Mouse (Mus musculus): ENCODE measurements around the gene Scgb1a1. TPM values are rescaled to one million over a fixed set of nuclear protein-coding genes. Genes with fewer than 3 reads are reported as not detected.
A peak's percentile ranks its signal among the peaks of the same experiment; 100 is the strongest.
"Not testable (repeated sequence)": the region's sequence is repeated elsewhere in the genome, so short reads cannot be mapped to it uniquely, and the experiment has no call there.

The Scgb1a1 gene
- total RNA-seq, 2 experiments from 2014 or later, result not detected

GRCm38 (mm10) chr19:9100297-9101061 is 12.7 kb upstream of the Scgb1a1 start:
- DNase-seq (ENCODE audit: low spot score in 2 of 2), result no peak

- DNase-seq (ENCODE audit: low spot score in 2 of 2), result no peak
These were observed 12.0 kb upstream of the Scgb1a1 start for GRCm38 (mm10) chr19:9099751-9100150.

GRCm38 (mm10) chr19:9097441-9097840 is 9.7 kb upstream of the Scgb1a1 start:
- DNase-seq (ENCODE audit: low spot score in 2 of 2), result no peak

GRCm38 (mm10) chr19:9095111-9095510 is 7.4 kb upstream of the Scgb1a1 start:
- DNase-seq (ENCODE audit: low spot score in 2 of 2), result no peak

GRCm38 (mm10) chr19:9090709-9091108 is 3.0 kb upstream of the Scgb1a1 start:
- DNase-seq (ENCODE audit: low spot score in 2 of 2), result no peak

- DNase-seq (ENCODE audit: low spot score in 2 of 2), result no peak
These were observed 2.4 kb upstream of the Scgb1a1 start for GRCm38 (mm10) chr19:9090191-9090590.

GRCm38 (mm10) chr19:9083892-9084291 is 3.9 kb downstream of the Scgb1a1 start:
- not testable (repeated sequence) for DNase-seq (ENCODE audit: low spot score in 2 of 2)

- DNase-seq (ENCODE audit: low spot score in 2 of 2), result no peak
These were observed 4.8 kb downstream of the Scgb1a1 start for GRCm38 (mm10) chr19:9083010-9083355.

- peak; percentile 70 to 78 for DNase-seq (ENCODE audit: low spot score in 2 of 2)
These were observed 5.4 kb downstream of the Scgb1a1 start for GRCm38 (mm10) chr19:9082191-9083009.

GRCm38 (mm10) chr19:9081311-9082190 is 6.2 kb downstream of the Scgb1a1 start:
- DNase-seq (ENCODE audit: low spot score in 2 of 2), result no peak

- DNase-seq (ENCODE audit: low spot score in 2 of 2), result no peak
These were observed 7.8 kb downstream of the Scgb1a1 start for GRCm38 (mm10) chr19:9079916-9080315.

- no peak for DNase-seq (ENCODE audit: low spot score in 2 of 2)
These were observed 10.6 kb downstream of the Scgb1a1 start for GRCm38 (mm10) chr19:9076982-9077660.

- no peak for DNase-seq (ENCODE audit: low spot score in 2 of 2)
These were observed 11.7 kb downstream of the Scgb1a1 start for GRCm38 (mm10) chr19:9076035-9076434.

- DNase-seq (ENCODE audit: low spot score in 2 of 2), result no peak
These were observed 12.2 kb downstream of the Scgb1a1 start for GRCm38 (mm10) chr19:9075558-9075957.

GRCm38 (mm10) chr19:9074424-9074823 is 13.3 kb downstream of the Scgb1a1 start:
- no peak for DNase-seq (ENCODE audit: low spot score in 2 of 2)

- no peak for DNase-seq (ENCODE audit: low spot score in 2 of 2)
These were observed 13.9 kb downstream of the Scgb1a1 start for GRCm38 (mm10) chr19:9073776-9074411.

- DNase-seq (ENCODE audit: low spot score in 2 of 2), result no peak
These were observed 15.6 kb downstream of the Scgb1a1 start for GRCm38 (mm10) chr19:9072157-9072530.

- DNase-seq (ENCODE audit: low spot score in 2 of 2), result peak in 1 of 2 experiments; percentile 47
These were observed 16.2 kb downstream of the Scgb1a1 start for GRCm38 (mm10) chr19:9071456-9072156.

GRCm38 (mm10) chr19:9070316-9070715 is 17.4 kb downstream of the Scgb1a1 start:
- DNase-seq (ENCODE audit: low spot score in 2 of 2), result no peak

Data from layer of hippocampus, postnatal 14 days (tissue).